Mouse (Mus musculus) stomach, postnatal 0 days (tissue): ENCODE data around the gene Mrpl27. TPM values are rescaled to one million over a fixed set of nuclear protein-coding genes. Genes with fewer than 3 reads are reported as not detected.

Experiments
- ATAC-seq: fragments of 200-750 bp; cut with Nextera tagmentation; 2 replicates; pipeline ENCODE4 v1.8.0; 2017; ENCODE audit not compliant: low FRiP score, low TSS enrichment
- DNase-seq: peaks from one replicate; pipeline ENCODE4 v3.0.0-alpha.2; 2016; ENCODE audit warnings: low spot score
- H3K27ac ChIP-seq: fragments of 300-500 bp; sonication (generic); replicated peaks from 2 replicates; pipeline ENCODE4 v1.5.1; 2014; ENCODE audit warnings: mild to moderate bottlenecking, control low read depth
- H3K27me3 ChIP-seq: fragments of 300-500 bp; sonication (generic); 2 replicates; pipeline ENCODE4 v1.6.1; 2014; ENCODE audit warnings: low read length; ENCODE audit not compliant: control insufficient read depth, insufficient read depth
- H3K36me3 ChIP-seq: fragments of 300-500 bp; sonication (generic); 2 replicates; pipeline ENCODE4 v1.6.1; 2014; ENCODE audit warnings: low read length, mixed read lengths; ENCODE audit not compliant: control insufficient read depth, insufficient read depth
- H3K4me1 ChIP-seq: fragments of 300-500 bp; sonication (generic); replicated peaks from 2 replicates; pipeline ENCODE4 v1.6.1; 2014; ENCODE audit warnings: antibody characterized with exemption; ENCODE audit not compliant: control insufficient read depth, insufficient read depth
- H3K4me2 ChIP-seq: fragments of 300-500 bp; sonication (generic); replicated peaks from 2 replicates; pipeline ENCODE4 v1.6.1; 2014; ENCODE audit warnings: low read depth, mild to moderate bottlenecking, control low read depth, moderate library complexity
- H3K4me3 ChIP-seq: fragments of 300-500 bp; sonication (generic); 2 replicates; pipeline ENCODE4 v1.5.1; 2014; ENCODE audit warnings: low read depth, low read length, control low read depth
- H3K9ac ChIP-seq: fragments of 300-500 bp; sonication (generic); 2 replicates; pipeline ENCODE4 v1.6.1; 2014; ENCODE audit warnings: mild to moderate bottlenecking, low read length, control low read depth, mixed read lengths
- H3K9me3 ChIP-seq: fragments of 300-500 bp; sonication (generic); 2 replicates; pipeline ENCODE4 v1.6.1; 2016; ENCODE audit warnings: low read length; ENCODE audit not compliant: control insufficient read depth
- CTCF ChIP-seq: IDR thresholded peaks from 2 replicates; pipeline ENCODE4 v1.5.1; 2016; ENCODE audit warnings: antibody characterized with exemption, low read depth, mild to moderate bottlenecking, moderate library complexity
- EP300 ChIP-seq: optimal IDR thresholded peaks from 2 replicates; pipeline ENCODE3; 2016; ENCODE audit warnings: antibody characterized with exemption
- WGBS: fragments of 180-500 bp; shearing (Covaris S2); extraction: QIAGEN DNeasy Blood & Tissue Kit; methylation state at CpG from one replicate; pipeline ENCODE4 v1.1.7; 2014; 5-methylcytosine and 5-hydroxymethylcytosine counted together
- polyA plus RNA-seq: library from polyadenylated mRNA; unstranded; fragments of >200 nt; fragmentation: Nextera tagmentation; extraction: Ambion mirVana; gene quantifications from 2 replicates; pipeline ENCODE4 v1.2.1, GENCODE M21; 2015

Mrpl27 gene
- polyA plus RNA-seq, 1 experiment from 2014 or later, result 123 TPM

DNA sequence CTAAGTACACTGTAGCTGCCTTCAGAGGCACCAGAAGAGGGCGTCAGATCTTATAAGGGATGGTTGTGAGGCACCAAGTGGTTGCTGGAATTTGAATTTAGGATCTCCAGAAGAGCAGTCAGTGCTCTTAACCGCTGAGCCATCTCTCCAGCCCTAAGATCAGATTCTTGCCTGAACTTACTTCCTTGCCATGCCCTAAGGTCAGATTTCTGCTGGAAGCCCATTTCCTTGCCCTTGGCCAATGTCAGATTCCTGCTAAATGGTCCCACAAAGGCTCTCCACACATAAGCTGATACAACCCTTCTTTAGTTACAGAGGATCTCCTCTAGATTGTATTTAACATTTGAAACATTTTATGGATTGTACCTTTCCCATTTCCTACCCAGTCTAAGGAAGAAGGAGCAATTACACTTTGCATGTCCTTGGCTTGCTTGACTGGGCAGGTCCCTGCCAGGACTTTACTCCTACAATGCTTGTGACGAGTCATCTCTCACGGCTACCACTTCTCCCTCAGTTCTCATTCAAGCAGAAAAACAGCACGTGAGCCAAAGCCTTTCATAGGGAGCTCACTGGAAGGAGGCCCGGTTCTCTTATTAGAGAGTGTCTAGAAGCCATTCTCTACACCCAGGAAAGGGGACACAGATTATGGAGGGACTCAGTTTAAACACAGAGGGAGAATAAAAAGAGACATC is 32.7 kb upstream of the Mrpl27 start:
- ATAC-seq (no peak), DNase-seq (no peak)
- Histone ChIP-seq H3K4me1 (no peaks in the 10 kb centered on the region), H3K36me3 (no peaks in the 10 kb centered on the region), H3K9ac (no peak overlapping the region), H3K9me3 (no peaks in the 10 kb centered on the region), H3K4me3 (no peak overlapping the region), H3K4me2 (no peak overlapping the region), H3K27me3 (no peaks in the 10 kb centered on the region), H3K27ac (no peak overlapping the region)
- WGBS, result 56% methylated on average over 6 of the region's 6 CpGs
- no peak for TF ChIP-seq EP300
- no peak for TF ChIP-seq CTCF

DNA sequence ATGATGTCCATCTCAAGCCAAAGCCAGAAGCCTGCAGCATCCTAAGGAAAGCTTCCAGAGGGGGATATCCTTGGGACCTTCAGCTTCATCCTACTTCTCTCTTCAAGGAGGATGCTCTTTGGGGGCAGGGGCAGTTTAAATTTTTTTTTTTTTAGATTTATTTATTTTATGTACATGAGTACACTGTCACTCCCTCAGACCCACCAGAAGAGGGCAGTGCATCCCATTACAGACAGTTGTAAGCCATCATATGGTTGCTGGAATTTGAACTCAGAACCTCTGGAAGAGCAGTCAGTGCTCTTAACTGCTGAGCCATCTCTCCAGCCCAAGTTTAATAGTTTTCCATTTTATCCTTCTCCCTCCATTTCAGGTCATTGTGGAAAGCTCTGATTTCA is 32.1 kb upstream of the Mrpl27 start:
- ATAC-seq, result no peak
- Histone ChIP-seq H3K4me3 (no peak overlapping the region), H3K27me3 (no peaks in the 10 kb centered on the region)

DNA sequence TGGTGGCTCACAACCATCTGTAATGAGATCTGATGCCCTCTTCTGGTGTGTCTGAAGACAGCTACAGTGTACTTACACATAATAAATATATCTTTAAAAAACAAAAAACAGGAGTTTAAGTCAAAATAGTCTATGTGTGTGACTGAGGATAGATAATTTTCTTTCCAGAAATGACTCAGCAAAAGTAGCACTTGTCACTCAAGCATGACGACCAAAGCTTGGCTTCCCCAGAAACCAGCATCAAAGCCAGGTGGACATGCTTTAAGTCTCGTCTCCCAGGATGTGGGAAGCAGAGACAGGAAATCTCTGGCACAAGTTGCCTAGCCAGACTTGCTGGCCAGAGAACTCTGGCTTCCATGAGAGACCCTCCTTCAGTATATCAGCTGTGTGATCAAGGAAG is 31.4 kb upstream of the Mrpl27 start:
- Histone ChIP-seq H3K4me3 (no peak overlapping the region), H3K27me3 (no peaks in the 10 kb centered on the region), H3K27ac (no peak overlapping the region), H3K4me1 (no peaks in the 10 kb centered on the region), H3K4me2 (no peak overlapping the region), H3K36me3 (no peaks in the 10 kb centered on the region), H3K9me3 (no peaks in the 10 kb centered on the region), H3K9ac (no peak overlapping the region)
- WGBS, result 78% methylated on average over 2 of the region's 2 CpGs
- ATAC-seq (no peak), DNase-seq (no peak)
- TF ChIP-seq EP300, result no peak
- TF ChIP-seq CTCF, result no peak

More for the DNA sequence above, 32.1 kb upstream of the Mrpl27 start:
- no peak for DNase-seq
- Histone ChIP-seq H3K27ac (no peak overlapping the region), H3K4me2 (no peak overlapping the region), H3K4me1 (no peaks in the 10 kb centered on the region), H3K36me3 (no peaks in the 10 kb centered on the region), H3K9ac (no peak overlapping the region), H3K9me3 (no peaks in the 10 kb centered on the region)
- peak; percentile 42; the same call in 1 of the 2 replicates for TF ChIP-seq CTCF
- no peak for TF ChIP-seq EP300

DNA sequence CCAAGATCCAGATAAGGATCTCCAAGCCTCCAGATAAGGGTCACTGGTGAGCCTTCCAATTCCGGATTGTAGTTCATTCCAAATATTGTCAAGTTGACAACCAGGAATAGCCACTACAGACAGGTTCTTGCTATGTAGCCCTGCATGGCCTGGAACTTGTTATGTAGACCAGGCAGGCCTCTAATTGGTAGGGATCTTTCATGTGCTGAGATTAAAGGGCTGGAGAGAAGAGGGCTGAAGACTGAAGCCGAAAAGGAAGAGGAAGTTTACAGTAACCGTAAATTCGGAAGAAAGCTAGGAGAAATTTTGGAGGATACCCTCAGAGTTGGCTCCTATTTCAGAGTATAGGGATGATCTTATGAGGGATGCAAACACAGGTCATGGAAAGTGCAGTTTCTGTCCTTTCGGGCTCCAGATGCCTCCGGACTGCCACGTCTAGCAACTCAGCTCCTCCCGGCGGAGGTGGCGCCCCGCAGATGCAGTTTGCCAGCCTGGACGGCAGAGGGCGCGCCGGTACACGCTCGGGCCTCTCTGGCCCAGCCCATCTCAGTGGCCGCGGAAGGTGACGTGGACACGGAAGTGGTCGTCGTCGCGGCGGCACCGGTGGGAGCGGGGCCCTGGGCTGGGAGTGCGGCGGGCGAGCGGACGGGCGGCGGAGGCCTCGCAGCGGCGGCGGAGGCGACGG is 24.2 kb upstream of the Mrpl27 start, which contains the start of gene Lrrc59:
Gene Lrrc59 (plus strand): TSS at position 569 of the 685 bp plus-strand sequence.
- peak within 1 kb of the TSS; percentile 86 for H3K9ac ChIP-seq
- TF ChIP-seq EP300 (no peak), CTCF (peak; percentile 97)
- H3K27ac ChIP-seq, result peak within 1 kb of the TSS; percentile 88
- peak; percentile 97 for DNase-seq
- ATAC-seq, result peak; percentile 96
- peak within 1 kb of the TSS; percentile 94 for H3K4me3 ChIP-seq
- 5% methylated on average over 30 of the region's 41 CpGs for WGBS
- no peaks in the 10 kb centered on the region for H3K27me3 ChIP-seq
- no peaks in the 10 kb centered on the region for H3K4me1 ChIP-seq
- peak within 1 kb of the TSS; percentile 95 for H3K4me2 ChIP-seq
- no peaks in the 10 kb centered on the region for H3K9me3 ChIP-seq
- H3K36me3 ChIP-seq, result peaks cover 13% of the 10 kb centered on the region

DNA sequence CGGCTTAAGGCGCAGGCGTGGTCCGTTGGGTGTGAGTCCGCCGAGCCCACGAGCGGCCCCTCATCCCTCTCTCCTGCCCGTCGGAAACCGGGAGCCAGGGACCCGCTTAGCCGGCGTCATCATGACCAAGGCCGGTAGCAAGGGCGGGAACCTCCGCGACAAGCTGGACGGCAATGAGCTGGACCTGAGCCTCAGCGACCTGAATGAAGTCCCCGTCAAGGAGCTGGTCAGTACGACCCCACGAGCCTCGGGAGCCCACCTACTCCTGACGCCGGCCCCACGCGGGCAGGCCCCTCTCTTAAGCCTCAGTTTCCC is 23.7 kb upstream of the Mrpl27 start:
- WGBS, result under 1% methylated on average over 27 of the region's 28 CpGs
- DNase-seq, result no peak
- Histone ChIP-seq H3K4me3 (peak overlapping the region; percentile 94), H3K9ac (peak overlapping the region; percentile 86), H3K4me1 (no peaks in the 10 kb centered on the region), H3K9me3 (no peaks in the 10 kb centered on the region), H3K27me3 (no peaks in the 10 kb centered on the region), H3K27ac (peak overlapping the region; percentile 88), H3K4me2 (peak overlapping the region; percentile 95), H3K36me3 (peaks cover 18% of the 10 kb centered on the region)
- TF ChIP-seq EP300, result no peak
- no peak for TF ChIP-seq CTCF
- ATAC-seq, result peak; percentile 66
